Mouse (Mus musculus) naive thymus-derived CD4-positive, alpha-beta T cell, adult 2 months (primary cell): ENCODE data around the gene Tle6.

Source experiments
- DNase-seq: peaks from one replicate; pipeline ENCODE4 v3.0.0-alpha.2; 2011; ENCODE audit warnings: low read depth

The Tle6 gene

GRCm38 (mm10) chr10:81623441-81623840 lies 22.6 kb upstream of the Tle6 start:
- no peak for DNase-seq

DNA sequence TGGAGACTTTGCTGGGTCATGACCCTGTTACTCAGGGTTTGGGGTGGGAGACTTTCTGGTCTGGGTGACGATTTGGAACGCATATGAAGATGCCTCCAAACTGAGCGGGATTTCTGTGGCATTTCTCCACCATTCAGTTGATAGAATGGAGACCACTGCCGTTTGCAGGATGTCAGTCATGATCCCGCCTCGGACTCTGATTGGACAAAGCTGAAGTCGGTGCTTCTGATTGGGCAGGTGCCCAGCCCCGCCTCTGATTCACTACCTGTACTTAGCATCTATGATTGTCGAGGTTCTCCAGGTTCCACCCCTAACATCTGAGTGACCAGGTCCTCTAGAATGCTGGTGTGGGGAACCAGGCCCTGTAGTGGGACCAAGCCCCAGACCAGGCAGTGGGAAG lies 19.9 kb upstream of the Tle6 start:
- DNase-seq: no peak

- no peak for DNase-seq
These were observed 19.1 kb upstream of the Tle6 start for GRCm38 (mm10) chr10:81619976-81620375.

DNA sequence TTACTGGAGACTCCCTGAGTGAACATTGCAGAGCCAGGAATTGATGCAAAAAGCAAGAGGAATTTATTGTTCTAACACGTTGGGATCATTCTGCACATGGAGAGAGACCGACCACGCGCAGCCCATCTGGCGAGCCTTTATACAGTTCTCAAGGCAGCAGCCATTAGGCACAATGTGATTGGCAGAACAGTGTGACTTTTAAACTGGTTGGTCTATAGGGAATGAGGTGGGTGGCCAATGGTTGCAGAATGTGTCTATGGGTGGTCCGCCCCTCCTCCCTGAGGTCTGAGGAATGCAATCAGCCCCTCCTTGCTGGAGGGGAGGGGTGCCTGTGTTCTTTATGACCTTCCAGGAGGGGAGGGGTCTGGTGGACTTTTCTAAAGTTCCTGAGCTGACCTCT lies 14.6 kb upstream of the Tle6 start:
- DNase-seq: no peak

DNA sequence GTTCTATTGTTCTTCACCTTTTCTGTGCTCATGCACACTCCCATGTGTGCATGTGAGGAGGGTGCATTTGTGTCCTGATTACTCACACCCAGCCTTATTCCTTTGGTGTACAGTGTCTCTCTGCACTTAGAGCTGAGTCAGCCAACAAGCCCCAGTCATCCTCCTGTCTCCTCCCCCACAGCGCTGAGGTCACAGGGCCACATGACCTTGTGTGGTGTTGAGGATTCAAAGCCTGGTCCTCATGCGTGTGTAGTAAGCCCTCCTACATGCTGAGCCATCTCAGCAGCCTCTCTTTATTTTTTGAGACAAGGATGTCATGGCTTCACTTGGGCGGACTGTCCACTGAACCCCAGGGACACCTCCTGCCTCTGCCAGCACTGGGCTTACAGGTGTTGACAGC lies 11.9 kb upstream of the Tle6 start:
- no peak for DNase-seq

GRCm38 (mm10) chr10:81608308-81608707 lies 7.4 kb upstream of the Tle6 start:
- DNase-seq: no peak

- DNase-seq: peak; percentile 91
These were observed 5.3 kb upstream of the Tle6 start, which contains the start of gene BC025920 for GRCm38 (mm10) chr10:81605974-81606751. Gene BC025920, plus strand, starts transcription at chr10:81606270.

GRCm38 (mm10) chr10:81605666-81605973 lies 4.7 kb upstream of the Tle6 start:
- DNase-seq: no peak

DNA sequence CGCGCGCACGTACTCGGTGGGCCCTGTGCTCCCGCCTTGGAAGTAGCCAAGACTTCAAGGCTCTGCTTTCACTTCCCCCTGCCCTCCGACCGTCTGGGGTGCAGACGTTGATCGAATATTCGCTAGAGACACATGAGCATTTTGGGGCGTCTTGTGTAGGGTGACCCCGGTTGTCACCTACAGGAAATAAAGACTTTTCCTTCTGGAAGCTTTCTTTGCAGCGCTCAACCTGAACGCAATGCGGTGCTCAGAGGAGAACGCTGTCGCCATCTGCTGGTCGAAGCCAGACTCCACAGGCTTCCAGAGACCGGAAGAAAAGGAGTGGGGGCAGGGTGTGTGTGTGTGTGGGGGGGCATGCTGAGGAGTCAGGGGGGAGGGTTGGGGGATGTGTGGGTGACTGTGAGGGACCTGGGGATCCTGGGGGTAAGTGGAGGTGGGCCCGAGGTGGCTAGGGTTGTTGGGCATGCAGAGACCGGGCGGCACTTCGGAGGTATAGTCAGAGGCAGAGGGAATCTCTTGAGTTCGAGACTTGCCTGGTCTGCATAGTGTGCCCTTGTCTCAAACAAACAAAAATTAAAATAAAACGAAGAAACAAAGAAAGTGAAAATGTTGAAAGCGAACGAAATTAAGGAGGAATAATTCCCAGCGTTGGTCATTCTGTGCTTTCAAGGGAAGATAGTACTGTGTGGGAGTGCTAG lies 4.2 kb upstream of the Tle6 start:
- DNase-seq: peak; percentile 93

GRCm38 (mm10) chr10:81604019-81604967 lies 3.4 kb upstream of the Tle6 start:
- DNase-seq: peak; percentile 30

DNA sequence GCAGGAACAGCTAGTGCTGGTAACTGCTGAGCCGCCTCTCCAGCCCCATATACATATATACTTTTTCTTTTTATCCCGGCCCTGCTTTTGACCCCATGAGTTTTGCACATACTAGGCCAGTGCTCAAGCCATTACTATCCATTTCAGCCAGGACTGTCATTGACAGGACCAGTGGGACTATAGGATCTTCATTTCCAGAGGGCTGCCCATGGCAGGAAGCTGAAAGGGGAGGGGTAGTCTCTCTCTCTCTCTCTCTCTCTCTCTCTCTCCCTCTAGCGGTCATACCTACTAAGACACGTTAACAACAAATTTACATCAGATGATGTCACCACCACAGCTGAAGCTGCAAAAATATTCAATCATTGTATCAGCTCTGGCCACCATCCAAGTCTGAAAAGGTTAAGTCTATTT lies 1.9 kb upstream of the Tle6 start:
- peak; percentile 86 for DNase-seq

- DNase-seq: no peak
These were observed 578 bp upstream of the Tle6 start for GRCm38 (mm10) chr10:81601396-81601905.

DNA sequence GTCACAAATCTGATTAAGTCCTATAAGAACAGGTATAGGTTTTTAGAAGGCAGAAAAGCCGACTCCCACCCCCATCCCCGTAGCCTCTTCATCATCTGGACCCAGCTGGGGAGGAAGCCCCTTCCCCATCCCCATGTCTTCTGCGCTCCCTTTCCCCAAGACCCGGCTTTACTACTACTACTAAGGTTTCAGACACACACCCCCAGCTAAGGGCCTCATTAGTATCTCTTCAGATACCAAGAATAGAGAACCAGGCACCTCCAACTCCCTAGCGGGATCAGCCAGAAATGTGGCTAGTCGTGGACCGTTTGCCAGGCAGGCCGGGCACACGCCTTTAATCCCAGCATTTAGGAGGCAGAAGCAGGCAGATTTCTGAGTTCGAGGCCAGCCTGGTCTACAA lies 777 bp downstream of the Tle6 start:
- no peak for DNase-seq

- no peak for DNase-seq
These were observed 1.2 kb downstream of the Tle6 start for GRCm38 (mm10) chr10:81599630-81600029.

GRCm38 (mm10) chr10:81598871-81599270 lies 2.0 kb downstream of the Tle6 start:
- no peak for DNase-seq

DNA sequence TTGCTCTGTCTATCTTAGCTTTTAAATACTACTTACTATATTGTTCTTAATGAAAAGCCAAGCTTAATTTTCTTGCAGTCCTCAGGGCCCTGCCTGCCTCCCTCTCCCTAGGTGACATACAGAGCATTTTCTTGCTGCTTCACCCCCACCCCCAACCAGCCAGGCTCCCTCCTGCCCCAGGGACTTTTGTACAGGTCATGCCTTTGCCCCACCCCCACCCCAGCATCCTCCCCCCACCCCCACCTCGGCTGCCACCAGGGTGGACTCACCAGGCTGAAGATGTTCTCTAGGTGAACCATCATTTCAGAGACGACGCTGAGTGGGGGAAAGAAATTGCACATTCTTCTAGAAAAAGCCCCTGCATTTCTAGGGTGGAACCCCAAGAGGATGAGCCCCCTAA lies 2.5 kb downstream of the Tle6 start:
- DNase-seq: no peak

- DNase-seq: no peak
These were observed 3.5 kb downstream of the Tle6 start for GRCm38 (mm10) chr10:81597137-81597950.

DNA sequence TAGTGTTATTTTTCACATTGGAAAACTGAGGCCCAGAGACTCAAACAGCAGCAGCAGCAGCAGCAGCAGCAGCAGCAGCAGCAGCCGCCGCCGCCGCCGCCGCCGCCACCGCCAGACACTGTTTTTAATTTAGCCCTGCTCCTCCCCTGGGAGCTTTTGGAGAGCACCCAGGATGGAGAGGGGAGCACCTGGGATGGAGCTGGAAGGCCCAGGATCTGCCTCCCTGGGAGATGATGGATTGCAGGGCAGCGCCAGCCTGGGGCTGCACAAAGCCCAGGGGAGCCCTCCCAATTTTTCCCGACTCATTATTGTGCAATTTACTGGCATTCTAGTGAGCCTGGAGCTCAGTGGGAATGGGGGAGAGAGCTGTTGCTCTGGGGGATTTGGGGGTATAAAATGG lies 4.3 kb downstream of the Tle6 start:
- no peak for DNase-seq

- DNase-seq: no peak
These were observed 5.3 kb downstream of the Tle6 start for GRCm38 (mm10) chr10:81595599-81595998.

DNA sequence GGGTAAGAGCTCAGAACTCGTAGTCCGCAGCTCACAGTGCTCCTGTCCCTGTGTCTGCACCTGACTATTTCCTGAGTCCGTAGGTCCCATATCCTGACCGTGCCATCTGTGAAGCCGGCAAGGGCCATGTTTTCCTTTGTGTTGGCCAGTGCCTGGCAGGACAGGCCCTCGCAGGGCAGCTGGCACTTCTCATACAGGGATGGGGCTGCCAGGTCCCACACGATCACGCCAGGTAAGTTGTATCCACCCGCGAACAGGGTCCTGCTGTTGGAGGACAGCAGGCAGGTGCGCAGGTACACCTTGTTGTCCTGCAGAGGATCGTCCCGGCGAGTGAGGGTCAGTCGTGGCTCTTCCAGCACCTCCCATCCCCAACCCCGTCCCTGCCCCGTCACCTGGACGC lies 6.9 kb downstream of the Tle6 start:
- no peak for DNase-seq

DNA sequence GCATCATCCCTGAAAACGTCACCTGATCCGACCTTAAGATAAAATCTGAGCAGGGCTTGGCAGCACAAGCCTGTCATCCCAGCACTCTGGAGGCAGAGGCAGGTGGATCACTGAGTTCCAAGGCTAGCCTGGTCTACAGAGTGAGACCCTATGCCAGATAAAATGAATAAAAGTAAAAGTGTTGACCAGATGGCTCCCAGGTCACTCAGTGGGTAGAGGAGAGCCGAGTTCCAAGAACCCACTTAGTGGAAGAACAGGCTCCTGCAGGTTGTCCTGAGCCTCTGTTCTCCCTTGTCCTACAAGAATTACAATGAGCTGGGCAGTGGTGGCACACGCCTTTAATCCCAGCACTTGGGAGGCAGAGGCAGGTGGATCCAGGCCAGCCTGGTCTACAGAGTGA lies 7.7 kb downstream of the Tle6 start:
- DNase-seq: no peak

DNA sequence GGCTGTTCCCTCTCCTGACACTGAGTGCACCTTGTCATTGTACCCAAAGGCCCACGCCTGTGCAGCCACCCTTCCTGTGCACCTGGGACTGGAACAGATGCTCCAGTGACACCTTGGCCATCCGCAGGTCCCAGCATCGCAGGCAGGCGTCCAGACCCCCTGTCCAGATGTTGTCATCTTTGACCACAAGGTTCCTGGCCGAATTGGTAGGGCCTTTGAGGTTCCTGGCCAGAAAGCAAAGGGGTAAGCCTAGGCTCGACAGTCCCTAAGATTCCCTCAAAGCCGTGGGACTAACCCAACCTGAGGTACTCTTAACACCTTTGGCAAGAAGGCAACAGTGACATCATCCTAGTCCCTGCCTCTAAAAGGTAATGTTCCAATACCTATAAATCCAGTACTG lies 8.2 kb downstream of the Tle6 start:
- no peak for DNase-seq
